Mouse (Mus musculus) forebrain, postnatal 0 days (tissue): ENCODE measurements around the gene Auts2. TPM values are rescaled to one million over a fixed set of nuclear protein-coding genes. Genes with fewer than 3 reads are reported as not detected.

ENCODE experiments used
- ATAC-seq: fragments of 200-750 bp; cut with Nextera tagmentation; 2 replicates; pipeline ENCODE4 v1.8.0; 2017; ENCODE audit warnings: mild to moderate bottlenecking, moderate library complexity
- DNase-seq: peaks from one replicate; pipeline ENCODE4 v3.0.0-alpha.2; 2015
- H3K27ac ChIP-seq: fragments of 300-500 bp; sonication (generic); 2 replicates; pipeline ENCODE4 v1.5.1; 2014; ENCODE audit warnings: low read depth, mild to moderate bottlenecking, antibody characterized with exemption, low read length, moderate library complexity, mixed read lengths
- H3K27me3 ChIP-seq: fragments of 300-500 bp; sonication (generic); 2 replicates; pipeline ENCODE4 v1.6.1; 2014; ENCODE audit warnings: mild to moderate bottlenecking, low read length, mixed read lengths; ENCODE audit not compliant: insufficient read depth
- H3K36me3 ChIP-seq: fragments of 300-500 bp; sonication (generic); 2 replicates; pipeline ENCODE4 v1.6.1; 2014; ENCODE audit warnings: mild to moderate bottlenecking, moderate library complexity; ENCODE audit not compliant: insufficient read depth
- H3K4me1 ChIP-seq: fragments of 300-500 bp; sonication (generic); 2 replicates; pipeline ENCODE4 v1.6.1; 2014; ENCODE audit warnings: antibody characterized with exemption; ENCODE audit not compliant: insufficient read depth
- H3K4me2 ChIP-seq: fragments of 300-500 bp; sonication (generic); 2 replicates; pipeline ENCODE4 v1.6.1; 2014; ENCODE audit warnings: low read depth, mild to moderate bottlenecking, moderate library complexity
- H3K4me3 ChIP-seq: fragments of 300-500 bp; sonication (generic); 2 replicates; pipeline ENCODE4 v1.5.1; 2014; ENCODE audit warnings: low read depth, low read length, mixed read lengths
- H3K9ac ChIP-seq: fragments of 300-500 bp; sonication (generic); 2 replicates; pipeline ENCODE4 v1.6.1; 2014; ENCODE audit warnings: mild to moderate bottlenecking
- H3K9me3 ChIP-seq: fragments of 300-500 bp; sonication (generic); 2 replicates; pipeline ENCODE4 v1.6.1; 2016; ENCODE audit warnings: low read length
- CTCF ChIP-seq: sonication (generic); IDR thresholded peaks from 2 replicates; pipeline ENCODE4 v1.5.1; 2016; ENCODE audit warnings: antibody characterized with exemption, control low read depth, low read depth
- WGBS: fragments of 180-500 bp; shearing (Covaris S2); extraction: QIAGEN DNeasy Blood & Tissue Kit; methylation state at CpG from one replicate; pipeline ENCODE4 v1.1.7; 2014; 5-methylcytosine and 5-hydroxymethylcytosine counted together
- polyA plus RNA-seq: library from polyadenylated mRNA; unstranded; fragments of >200 nt; fragmentation: Nextera tagmentation; extraction: Ambion mirVana; gene quantifications from 2 replicates; pipeline ENCODE4 v1.2.1, GENCODE M21; 2015
- total RNA-seq: library from RNA; depleted of rRNA; stranded (reverse); fragments of >200 nt; gene quantifications from 2 replicates; pipeline ENCODE4 v1.2.3, GENCODE M21; 2014

The Auts2 gene
- total and polyA plus RNA-seq, 2 experiments from 2014 or later: 40.9 to 66.2 TPM

DNA sequence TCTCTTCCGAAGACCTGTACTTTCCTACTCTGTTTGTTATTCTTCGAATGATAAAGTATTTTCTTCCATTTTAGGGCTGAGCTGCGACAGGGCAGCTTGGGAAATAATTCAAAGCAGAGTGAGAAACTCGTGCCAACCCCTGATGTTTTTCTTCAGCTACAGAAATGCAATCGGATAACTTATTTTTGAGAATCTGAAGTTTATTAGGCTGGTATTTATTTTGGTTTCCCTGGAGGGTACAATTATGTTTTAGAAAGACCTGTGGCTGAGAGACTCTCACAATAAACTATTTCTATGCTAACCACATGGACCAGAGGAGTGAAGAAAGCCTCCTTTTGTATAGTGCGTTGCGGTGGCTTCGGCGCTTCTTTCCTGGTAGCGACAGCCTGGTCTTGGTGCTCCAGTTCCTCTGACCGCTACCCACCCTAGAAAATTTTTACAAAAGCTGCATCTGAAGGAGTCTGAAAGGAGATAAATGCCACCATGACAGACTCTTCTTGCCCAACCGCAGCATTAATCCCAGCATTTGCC is 550.4 kb downstream of the Auts2 start:
- Histone ChIP-seq H3K27ac (no peak overlapping the region), H3K4me2 (no peak overlapping the region), H3K27me3 (no peaks in the 10 kb centered on the region), H3K36me3 (no peaks in the 10 kb centered on the region), H3K9ac (no peak overlapping the region), H3K4me1 (no peaks in the 10 kb centered on the region), H3K9me3 (no peaks in the 10 kb centered on the region), H3K4me3 (no peak overlapping the region)
- DNase-seq (no peak), ATAC-seq (no peak)
- 54% methylated on average over 12 of the region's 12 CpGs for WGBS
- no peak for TF ChIP-seq CTCF

DNA sequence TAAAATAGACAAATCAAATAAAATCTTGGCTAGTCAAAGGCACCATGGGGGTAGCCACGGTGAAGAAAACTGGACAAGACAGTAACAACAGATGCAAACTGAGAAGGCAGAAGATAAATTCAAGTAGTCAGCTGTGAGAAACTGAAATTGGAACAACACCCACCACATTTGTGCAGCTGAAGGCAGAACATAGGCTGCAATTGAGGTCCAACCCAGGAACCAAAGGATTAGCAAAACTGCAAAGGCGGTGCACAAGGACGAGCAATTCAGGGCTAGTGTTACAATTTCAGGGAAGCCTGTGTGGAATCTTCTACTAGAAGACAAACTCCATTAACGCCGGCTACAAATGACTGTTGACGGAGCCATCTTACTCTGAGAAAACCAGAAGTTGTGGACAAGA is 550.9 kb downstream of the Auts2 start:
- no peaks in the 10 kb centered on the region for H3K9me3 ChIP-seq
- H3K4me3 ChIP-seq: no peak overlapping the region
- WGBS: 80% methylated on average over 6 of the region's 6 CpGs
- H3K27ac ChIP-seq: no peak overlapping the region
- no peak for TF ChIP-seq CTCF
- no peak overlapping the region for H3K9ac ChIP-seq
- no peaks in the 10 kb centered on the region for H3K27me3 ChIP-seq
- DNase-seq (no peak), ATAC-seq (no peak)
- H3K4me1 ChIP-seq: no peaks in the 10 kb centered on the region
- no peak overlapping the region for H3K4me2 ChIP-seq
- no peaks in the 10 kb centered on the region for H3K36me3 ChIP-seq

DNA sequence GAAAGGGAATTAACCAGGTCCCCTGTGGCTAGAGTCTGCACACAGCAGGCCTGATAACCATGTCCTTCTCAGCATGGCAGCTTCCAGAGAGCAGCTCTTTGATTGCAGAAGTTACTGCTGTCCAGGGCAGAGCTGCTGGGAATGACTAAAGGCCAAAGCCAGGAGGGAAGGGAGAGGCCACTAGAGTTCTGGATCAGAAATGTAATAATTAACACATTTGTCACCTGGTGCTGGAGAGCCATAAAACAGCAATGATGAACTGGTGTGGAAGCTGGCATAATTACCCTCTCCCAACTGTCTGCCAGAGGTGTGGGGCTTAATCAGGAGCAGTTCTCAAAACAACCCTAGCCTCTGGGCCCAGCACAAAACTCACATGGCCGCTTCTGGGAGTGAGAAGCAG is 552.6 kb downstream of the Auts2 start:
- Histone ChIP-seq H3K27me3 (no peaks in the 10 kb centered on the region), H3K9ac (no peak overlapping the region), H3K4me3 (no peak overlapping the region), H3K9me3 (no peaks in the 10 kb centered on the region), H3K4me1 (no peaks in the 10 kb centered on the region), H3K27ac (no peak overlapping the region), H3K4me2 (no peak overlapping the region), H3K36me3 (no peaks in the 10 kb centered on the region)
- ATAC-seq: no peak
- WGBS: 73% methylated on average over 1 of the region's 1 CpGs
- no peak for DNase-seq
- TF ChIP-seq CTCF: no peak

DNA sequence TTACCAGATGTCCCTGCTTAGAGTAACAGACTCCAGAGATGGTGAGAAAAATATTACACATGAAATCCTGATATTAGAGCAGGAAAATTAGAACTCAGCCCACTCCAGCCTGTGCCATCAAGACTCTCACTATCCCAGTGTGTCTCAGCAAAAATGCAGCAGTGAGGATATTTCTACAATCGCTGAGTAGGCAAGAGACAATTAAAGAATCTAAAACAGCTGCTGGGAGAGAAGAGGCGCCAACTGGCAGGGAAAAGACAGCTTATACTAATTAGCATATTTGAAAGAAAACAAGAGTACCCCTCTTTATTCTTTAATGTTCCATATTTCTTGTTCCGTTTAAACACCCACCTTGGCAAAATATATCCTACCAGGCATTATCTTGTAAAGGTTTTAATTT is 561.7 kb downstream of the Auts2 start:
- WGBS: 39% methylated on average over 3 of the region's 3 CpGs
- ATAC-seq: no peak
- no peaks in the 10 kb centered on the region for H3K9me3 ChIP-seq
- no peak for DNase-seq
- no peak overlapping the region for H3K4me2 ChIP-seq
- H3K4me3 ChIP-seq: no peak overlapping the region
- peaks cover 8% of the 10 kb centered on the region; the same call in 1 of the 2 replicates for H3K4me1 ChIP-seq
- TF ChIP-seq CTCF: no peak
- H3K9ac ChIP-seq: no peak overlapping the region
- H3K27ac ChIP-seq: no peak overlapping the region
- no peaks in the 10 kb centered on the region for H3K27me3 ChIP-seq
- no peaks in the 10 kb centered on the region for H3K36me3 ChIP-seq

DNA sequence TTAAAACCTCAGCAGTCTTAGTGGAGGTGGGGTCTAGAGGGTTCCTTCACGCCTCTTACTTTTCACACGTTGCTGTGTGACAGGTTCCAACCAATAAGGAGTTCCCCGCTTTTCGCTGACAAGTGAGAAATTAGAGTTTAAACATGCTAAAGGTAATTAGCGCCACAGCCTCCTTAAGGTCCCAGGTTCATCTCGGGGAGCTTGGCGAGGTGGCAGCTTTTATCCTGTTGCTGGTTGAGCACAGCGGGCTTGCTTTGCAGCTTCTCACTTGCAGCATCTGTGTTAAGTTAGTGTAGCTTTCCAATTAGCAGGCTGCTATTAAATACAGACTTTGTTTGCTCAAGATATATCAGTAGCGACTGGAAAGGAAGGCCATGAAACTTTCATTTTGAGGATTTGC is 564.2 kb downstream of the Auts2 start:
- Histone ChIP-seq H3K36me3 (no peaks in the 10 kb centered on the region), H3K9ac (no peak overlapping the region), H3K27me3 (no peaks in the 10 kb centered on the region), H3K27ac (no peak overlapping the region), H3K4me3 (no peak overlapping the region), H3K9me3 (no peaks in the 10 kb centered on the region), H3K4me1 (no peaks in the 10 kb centered on the region), H3K4me2 (no peak overlapping the region)
- DNase-seq (no peak), ATAC-seq (peak; percentile 27; the same call in 1 of the 2 replicates)
- TF ChIP-seq CTCF: no peak
- WGBS: 42% methylated on average over 9 of the region's 9 CpGs

DNA sequence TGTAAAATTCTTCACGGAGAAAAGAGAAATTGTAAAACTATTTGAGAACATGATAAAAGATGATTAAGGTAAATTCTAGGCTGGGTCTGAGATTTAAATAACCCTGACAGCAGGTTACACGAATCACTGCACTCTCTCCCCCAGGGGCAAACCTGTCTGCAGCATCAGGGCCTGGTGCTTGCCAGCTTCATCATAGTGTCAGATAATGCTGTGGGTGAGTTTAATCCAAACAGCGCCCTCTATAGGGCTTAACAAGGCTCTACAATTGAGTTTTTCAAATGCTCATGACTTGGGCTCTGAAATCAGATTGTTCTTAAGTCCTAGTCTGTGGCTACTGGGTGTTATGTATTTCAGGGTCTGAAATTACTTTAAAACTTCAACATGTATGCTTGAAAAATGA is 565.6 kb downstream of the Auts2 start:
- ATAC-seq: no peak
- no peak for DNase-seq
- H3K36me3 ChIP-seq: no peaks in the 10 kb centered on the region
- H3K9ac ChIP-seq: no peak overlapping the region
- WGBS: 58% methylated on average over 3 of the region's 3 CpGs
- no peak overlapping the region for H3K27ac ChIP-seq
- H3K4me1 ChIP-seq: no peaks in the 10 kb centered on the region
- no peak; the same call in 1 of the 2 replicates for TF ChIP-seq CTCF
- H3K27me3 ChIP-seq: no peaks in the 10 kb centered on the region
- no peak overlapping the region for H3K4me3 ChIP-seq
- no peak overlapping the region for H3K4me2 ChIP-seq
- no peaks in the 10 kb centered on the region for H3K9me3 ChIP-seq

DNA sequence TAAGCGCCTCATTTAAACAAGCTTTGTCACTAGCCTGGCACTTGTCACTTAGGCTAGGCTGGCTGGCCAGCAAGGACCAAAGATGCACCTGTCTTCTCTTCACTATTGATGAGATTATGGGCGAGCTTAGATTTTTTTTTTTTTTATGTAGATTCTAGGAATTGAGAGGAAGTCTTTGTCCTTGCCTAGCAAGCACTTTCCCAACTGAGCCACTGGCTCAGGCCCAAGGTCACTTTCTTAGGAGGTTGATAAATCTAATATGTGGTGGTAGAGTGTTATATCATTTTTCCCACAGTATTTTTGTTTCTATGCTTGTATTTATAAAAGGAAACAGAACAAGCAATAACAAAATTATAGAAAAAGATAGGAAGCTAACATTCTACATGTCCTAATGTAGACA is 571.2 kb downstream of the Auts2 start:
- WGBS: 78% methylated on average over 2 of the region's 2 CpGs
- DNase-seq (no peak), ATAC-seq (no peak)
- peaks cover 5% of the 10 kb centered on the region for H3K4me1 ChIP-seq
- no peak overlapping the region for H3K4me2 ChIP-seq
- no peaks in the 10 kb centered on the region for H3K36me3 ChIP-seq
- TF ChIP-seq CTCF: no peak
- no peaks in the 10 kb centered on the region for H3K9me3 ChIP-seq
- H3K27ac ChIP-seq: no peak overlapping the region
- no peak overlapping the region for H3K4me3 ChIP-seq
- no peak overlapping the region for H3K9ac ChIP-seq
- H3K27me3 ChIP-seq: no peaks in the 10 kb centered on the region

DNA sequence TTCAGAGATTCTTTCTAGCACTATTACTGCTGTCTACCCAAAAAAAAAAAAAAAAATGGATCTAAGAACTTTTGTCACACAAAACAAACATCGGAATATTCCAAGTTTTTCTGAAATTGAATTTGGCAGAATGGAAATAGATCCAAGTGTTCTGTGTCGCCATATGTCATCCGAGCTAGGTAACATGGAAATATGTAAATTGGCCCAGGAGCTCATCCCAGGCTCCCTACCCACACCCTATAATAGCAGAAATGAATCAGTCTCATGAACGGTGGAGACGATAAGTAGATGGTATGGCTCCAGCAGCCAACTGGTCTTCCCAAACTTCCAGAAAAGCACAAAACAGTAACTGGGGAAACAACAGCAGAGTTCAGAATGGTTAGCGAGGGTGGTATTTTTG is 577.6 kb downstream of the Auts2 start:
- Histone ChIP-seq H3K4me2 (no peak overlapping the region), H3K9me3 (no peaks in the 10 kb centered on the region), H3K27me3 (no peaks in the 10 kb centered on the region), H3K36me3 (no peaks in the 10 kb centered on the region), H3K9ac (no peak overlapping the region), H3K4me3 (no peak overlapping the region), H3K4me1 (peaks cover 5% of the 10 kb centered on the region; the same call in 1 of the 2 replicates), H3K27ac (no peak overlapping the region)
- no peak for TF ChIP-seq CTCF
- 63% methylated on average over 6 of the region's 6 CpGs for WGBS
- peak; percentile 25 for DNase-seq
- no peak for ATAC-seq
